Mouse (Mus musculus) ES-E14 (cell line): ENCODE results near the gene Gm7682. TPM values are rescaled to one million over a fixed set of nuclear protein-coding genes. Genes with fewer than 3 reads are reported as not detected.
"Not testable (repeated sequence)": the region's sequence is repeated elsewhere in the genome, so short reads cannot be mapped to it uniquely, and the experiment has no call there.

ENCODE experiments used
- DNase-seq: peaks from one replicate; pipeline ENCODE4 v3.0.0-alpha.2; 2013; ENCODE audit warnings: low read depth, low spot score
- H3K27ac ChIP-seq: 2 replicates; pipeline ENCODE4 v1.5.1; 2012; ENCODE audit warnings: low read depth, mild to moderate bottlenecking, low read length, moderate library complexity, mixed read lengths; ENCODE audit not compliant: poor library complexity, insufficient read depth, severe bottlenecking
- H3K36me3 ChIP-seq: 2 replicates; pipeline ENCODE4 v1.6.1; 2012; ENCODE audit warnings: mild to moderate bottlenecking, low read length, moderate library complexity, mixed read lengths; ENCODE audit not compliant: control insufficient read depth, poor library complexity, insufficient read depth, severe bottlenecking
- H3K4me1 ChIP-seq, 2 experiments: fragments of 150-350 bp in 1 of 2; sonication (generic) in 1 of 2; 2 replicates each; pipeline ENCODE4 v1.6.1; 2012; ENCODE audit warnings: low read length in 2 of 2, mild to moderate bottlenecking in 1 of 2, mixed read lengths in 1 of 2; ENCODE audit not compliant: control insufficient read depth in 2 of 2, insufficient read depth in 2 of 2, poor library complexity in 1 of 2
- H3K4me3 ChIP-seq, 2 experiments: fragments of 150-350 bp in 1 of 2; sonication (generic) in 1 of 2; 2 replicates each; pipeline ENCODE4 v1.5.1; 2012; ENCODE audit warnings: low read length in 2 of 2, low read depth in 1 of 2, mild to moderate bottlenecking in 1 of 2, mixed read lengths in 1 of 2; ENCODE audit not compliant: insufficient read depth in 1 of 2, poor library complexity in 1 of 2, severe bottlenecking in 1 of 2
- H3K9ac ChIP-seq: 2 replicates; pipeline ENCODE4 v1.6.1; 2012; ENCODE audit warnings: low read depth, mild to moderate bottlenecking, low read length, mixed read lengths; ENCODE audit not compliant: poor library complexity, insufficient read depth, severe bottlenecking
- H3K9me3 ChIP-seq: fragments of 150-350 bp; sonication (generic); 2 replicates; pipeline ENCODE4 v1.6.1; 2012; ENCODE audit warnings: low read depth, mild to moderate bottlenecking, low read length; ENCODE audit not compliant: control insufficient read depth, insufficient read depth
- in situ Hi-C, 2 experiments: fragments of 600-800 bp; cut with MboI; formaldehyde crosslinking; loops; one replicate each; pipeline ENCODE4 v1.15.1; 2025; ENCODE audit warnings: low sequenced_read_pairs in 2 of 2, inconsistent platforms in 1 of 2; ENCODE audit not compliant: unreplicated experiment in 2 of 2
- total RNA-seq: library from RNA; depleted of rRNA; stranded (reverse); fragments of 300-350 nt; gene quantifications from 2 replicates; pipeline ENCODE4 v1.2.3, GENCODE M21; 2012; rRNA removed

The Gm7682 gene
- total RNA-seq = not detected in 2 replicates

DNA sequence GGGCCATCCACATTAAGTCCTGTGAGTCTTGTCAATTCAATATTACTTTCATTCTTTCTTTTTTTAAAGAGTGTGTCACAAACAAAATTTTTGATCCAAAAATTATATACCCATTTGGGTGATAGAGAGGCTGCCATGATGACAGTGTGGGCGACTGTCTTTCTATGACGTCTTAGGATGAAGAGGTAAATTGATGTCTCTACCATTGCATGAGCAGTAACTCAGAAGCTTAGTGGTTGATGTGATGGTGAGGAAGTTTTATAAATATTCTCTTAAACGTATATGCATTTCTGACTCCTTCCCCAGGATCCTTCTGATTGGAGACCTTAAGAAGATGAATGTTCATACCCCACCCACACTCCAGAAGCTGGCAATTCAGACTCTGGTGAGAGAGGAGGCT lies at the start of gene Gm7682:
Gene Gm7682, plus strand, starts transcription at position 301 of the 400 bp plus-strand sequence.
- H3K36me3 ChIP-seq, H3K9ac ChIP-seq, DNase-seq, H3K4me1 ChIP-seq, H3K9me3 ChIP-seq, H3K27ac ChIP-seq, in situ Hi-C loops, H3K4me3 ChIP-seq: not testable (repeated sequence)

Other genes with a start within 250 kb of the Gm7682 start
- gene Gm3106, start 227.8 kb upstream of the Gm7682 start, total RNA-seq = not detected in 2 replicates
- gene A430089I19Rik, start 139.0 kb upstream of the Gm7682 start, total RNA-seq = not detected in 2 replicates
- gene Gm6502, start 131.3 kb upstream of the Gm7682 start, total RNA-seq = 1.1 and 3.0 TPM in 2 replicates
- gene AA792892, start 106.0 kb upstream of the Gm7682 start, total RNA-seq = not detected in 2 replicates
- not detected in 2 replicates for gene Gm3139, start 80.5 kb downstream of the Gm7682 start, total RNA-seq
- not detected in 2 replicates for gene Gm3147, start 170.6 kb downstream of the Gm7682 start, total RNA-seq
- gene Gm6509, start 178.2 kb downstream of the Gm7682 start, total RNA-seq = 0.22 TPM in 1 of 2 replicates, not detected in the other
- gene Gm6205, start 202.6 kb downstream of the Gm7682 start, total RNA-seq = not detected in 2 replicates